Comparison of ENCODE assay signal across 8 mouse cellular contexts in the genomic region with DNA sequence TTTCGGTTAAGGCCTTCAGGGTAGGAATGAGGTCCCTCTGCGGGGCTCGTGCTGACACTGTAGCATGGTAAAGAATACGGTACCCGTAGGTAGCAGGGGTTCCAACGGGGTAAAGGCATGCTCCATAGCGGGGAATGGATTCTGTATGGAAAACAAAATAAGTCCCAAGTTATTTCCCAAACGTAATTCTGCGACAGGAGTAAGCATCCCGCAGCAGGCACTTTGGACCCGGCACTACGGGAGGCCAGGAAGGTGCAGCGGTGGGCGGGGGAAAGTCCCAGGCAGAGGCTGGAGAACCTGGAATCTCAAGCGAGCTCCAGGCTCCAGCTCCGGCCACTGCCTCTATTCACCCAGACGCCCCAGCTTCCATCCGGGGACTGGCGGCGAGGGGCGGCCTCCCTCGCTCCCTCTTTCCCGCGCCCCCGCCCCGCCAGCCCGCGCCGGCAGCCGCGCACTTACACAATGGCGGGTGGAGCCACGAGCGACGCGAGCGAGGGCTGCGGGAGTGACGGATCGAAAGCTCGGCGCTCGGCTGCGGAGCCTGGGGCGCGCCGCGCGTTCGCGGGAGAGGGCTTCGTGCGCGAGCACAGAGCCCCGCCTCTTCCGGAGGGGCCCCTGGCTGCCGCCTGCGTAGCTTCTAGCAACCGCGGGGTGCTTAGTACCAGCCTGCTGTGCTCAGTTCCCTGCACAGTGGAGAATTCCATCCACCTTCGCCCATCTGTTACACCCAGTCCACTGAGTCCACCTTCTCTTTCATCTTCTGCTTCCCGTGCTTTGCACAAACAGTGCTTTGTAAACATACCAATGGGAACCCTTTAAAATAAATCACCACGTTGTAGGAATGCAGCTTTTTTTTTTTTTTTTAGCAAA. TPM values are rescaled to one million over a fixed set of nuclear protein-coding genes. Genes with fewer than 3 reads are reported as not detected.
A peak's percentile ranks its signal among the peaks of the same experiment; 100 is the strongest.
DNase-seq lines count a peak whose midpoint lies in the region; ATAC-seq and TF ChIP-seq lines count a peak whose summit lies in the region.

A gene (minus strand): TSS at position 602 of the 870 bp plus-strand sequence.

- no peaks in the 10 kb centered on the region for H3K9me3 ChIP-seq in forebrain, embryonic 10.5 days
- H3K9me3 ChIP-seq in heart, embryonic 15.5 days (replicated peaks), result no peaks in the 10 kb centered on the region
- no peaks in the 10 kb centered on the region for H3K9me3 ChIP-seq in liver, embryonic 14.5 days (ENCODE audit: control insufficient read depth, low read length)
- no peaks in the 10 kb centered on the region for H3K9me3 ChIP-seq in neural tube, embryonic 11.5 days (ENCODE audit: control insufficient read depth, low read length)
- H3K9me3 ChIP-seq in stomach, postnatal 0 days (ENCODE audit: control insufficient read depth, low read length), result no peaks in the 10 kb centered on the region

- no peaks in the 10 kb centered on the region for H3K27me3 ChIP-seq in forebrain, embryonic 10.5 days (ENCODE audit: poor library complexity, severe bottlenecking)
- no peaks in the 10 kb centered on the region for H3K27me3 ChIP-seq in heart, embryonic 15.5 days
- H3K27me3 ChIP-seq in liver, embryonic 14.5 days (ENCODE audit: control insufficient read depth, insufficient read depth, low read length), result no peaks in the 10 kb centered on the region
- no peaks in the 10 kb centered on the region for H3K27me3 ChIP-seq in neural tube, embryonic 11.5 days (ENCODE audit: control insufficient read depth, insufficient read depth, low read length)
- H3K27me3 ChIP-seq in stomach, postnatal 0 days (ENCODE audit: control insufficient read depth, insufficient read depth, low read length), result no peaks in the 10 kb centered on the region

- WGBS in forebrain, embryonic 10.5 days, result under 1% methylated on average over 55 of the region's 63 CpGs
- WGBS in heart, embryonic 15.5 days, result under 1% methylated on average over 63 of the region's 63 CpGs
- under 1% methylated on average over 62 of the region's 63 CpGs for WGBS in liver, embryonic 14.5 days (ENCODE audit: insufficient replicate concordance)
- WGBS in neural tube, embryonic 11.5 days, result under 1% methylated on average over 62 of the region's 63 CpGs
- under 1% methylated on average over 40 of the region's 63 CpGs for WGBS in stomach, postnatal 0 days

- TF ChIP-seq EP300 in liver, embryonic 14.5 days (IDR thresholded peaks at IDR 0.05; ENCODE audit: low read depth), result no peak
- TF ChIP-seq EP300 in stomach, postnatal 0 days (optimal IDR thresholded peaks at IDR 0.05), result no peak

- peak; percentile 48 for TF ChIP-seq CTCF in liver, embryonic 14.5 days (IDR thresholded peaks at IDR 0.05; ENCODE audit: low read depth)
- TF ChIP-seq CTCF in stomach, postnatal 0 days (IDR thresholded peaks at IDR 0.05; ENCODE audit: low read depth), result peak; percentile 50

- peak within 1 kb of the TSS; percentile 59 for H3K4me2 ChIP-seq in heart, embryonic 15.5 days
- peak within 1 kb of the TSS; percentile 84 for H3K4me2 ChIP-seq in liver, embryonic 14.5 days (ENCODE audit: low read depth)
- peak within 1 kb of the TSS; percentile 52 for H3K4me2 ChIP-seq in neural tube, embryonic 11.5 days (ENCODE audit: low read depth)
- peak within 1 kb of the TSS; percentile 68 for H3K4me2 ChIP-seq in stomach, postnatal 0 days (replicated peaks; ENCODE audit: low read depth)

- H3K27ac ChIP-seq in forebrain, embryonic 10.5 days, result peak within 1 kb of the TSS; percentile 94
- H3K27ac ChIP-seq in heart, embryonic 15.5 days, result peak within 1 kb of the TSS; percentile 91
- H3K27ac ChIP-seq in liver, embryonic 14.5 days, result peak within 1 kb of the TSS; percentile 67
- peak within 1 kb of the TSS; percentile 83 for H3K27ac ChIP-seq in neural tube, embryonic 11.5 days (ENCODE audit: low read depth, low read length)
- peak within 1 kb of the TSS; percentile 97 for H3K27ac ChIP-seq in stomach, postnatal 0 days (replicated peaks)

- H3K4me1 ChIP-seq in forebrain, embryonic 10.5 days, result peaks cover 16% of the 10 kb centered on the region; the same call in 1 of the 2 replicates
- H3K4me1 ChIP-seq in heart, embryonic 15.5 days (replicated peaks), result no peaks in the 10 kb centered on the region
- peaks cover 15 to 28% of the 10 kb centered on the region in 2 experiments for H3K4me1 ChIP-seq in liver, embryonic 14.5 days (replicated peaks; ENCODE audit: control insufficient read depth in 2 of 2, insufficient read depth in 2 of 2, low read length in 1 of 2)
- H3K4me1 ChIP-seq in neural tube, embryonic 11.5 days (ENCODE audit: control insufficient read depth, insufficient read depth, low read length), result no peaks in the 10 kb centered on the region
- no peaks in the 10 kb centered on the region for H3K4me1 ChIP-seq in stomach, postnatal 0 days (replicated peaks; ENCODE audit: control insufficient read depth, insufficient read depth)

- peak; percentile 96 for ATAC-seq in heart, embryonic 15.5 days (replicated peaks; ENCODE audit: insufficient number of reproducible peaks, insufficient read depth, low FRiP score, low read depth)
- ATAC-seq in liver, embryonic 14.5 days (ENCODE audit: insufficient read depth), result peak; percentile 95
- peak; percentile 98 for ATAC-seq in neural tube, embryonic 11.5 days (ENCODE audit: insufficient read depth, low FRiP score, low TSS enrichment)
- ATAC-seq in stomach, postnatal 0 days (ENCODE audit: low FRiP score, low TSS enrichment), result peak; percentile 98

- H3K9ac ChIP-seq in heart, embryonic 15.5 days, result peak within 1 kb of the TSS; percentile 59
- peak within 1 kb of the TSS; percentile 77 for H3K9ac ChIP-seq in liver, embryonic 14.5 days (replicated peaks)
- H3K9ac ChIP-seq in neural tube, embryonic 11.5 days (ENCODE audit: low read length), result peak within 1 kb of the TSS; percentile 81
- H3K9ac ChIP-seq in stomach, postnatal 0 days (ENCODE audit: low read length), result peak within 1 kb of the TSS; percentile 81

- DNase-seq in CD8-positive naive resting alpha-beta T cell, adult 2 months (ENCODE audit: low read depth in 2 of 2, low spot score in 2 of 2), result peak; percentile 80 to 88
- DNase-seq in c-Kit-positive CD71-negative TER-119-negative erythroid progenitor cells, embryonic 14.5 days (ENCODE audit: low read depth), result peak; percentile 83
- DNase-seq in forebrain, embryonic 10.5 days (ENCODE audit: extremely low spot score, low spot score), result peak; percentile 90
- peak; percentile 92 to 97 for DNase-seq in kidney, postnatal 25 days
- peak; percentile 77 to 83 (median 82) for DNase-seq in liver, embryonic 14.5 days (ENCODE audit: low read depth in 3 of 3, low spot score in 3 of 3)
- peak; percentile 98 for DNase-seq in neural tube, embryonic 11.5 days (ENCODE audit: low spot score)
- peak; percentile 97 for DNase-seq in stomach, postnatal 0 days (ENCODE audit: low spot score)

- peak within 1 kb of the TSS; percentile 65 for H3K4me3 ChIP-seq in forebrain, embryonic 10.5 days
- H3K4me3 ChIP-seq in heart, embryonic 15.5 days, result peak within 1 kb of the TSS; percentile 63
- peak within 1 kb of the TSS; percentile 84 to 89 for H3K4me3 ChIP-seq in liver, embryonic 14.5 days (ENCODE audit: insufficient read depth in 1 of 2, low read depth in 2 of 2, low read length in 2 of 2)
- peak within 1 kb of the TSS; percentile 49 for H3K4me3 ChIP-seq in neural tube, embryonic 11.5 days (ENCODE audit: low read depth, low read length)
- peak within 1 kb of the TSS; percentile 67 for H3K4me3 ChIP-seq in stomach, postnatal 0 days (ENCODE audit: low read depth, low read length)

- H3K36me3 ChIP-seq in forebrain, embryonic 10.5 days (replicated peaks), result no peaks in the 10 kb centered on the region
- H3K36me3 ChIP-seq in heart, embryonic 15.5 days, result no peaks in the 10 kb centered on the region
- H3K36me3 ChIP-seq in liver, embryonic 14.5 days (replicated peaks; ENCODE audit: control insufficient read depth, insufficient read depth, low read depth), result no peaks in the 10 kb centered on the region
- H3K36me3 ChIP-seq in neural tube, embryonic 11.5 days (ENCODE audit: control insufficient read depth, insufficient read depth, low read length), result no peaks in the 10 kb centered on the region
- no peaks in the 10 kb centered on the region for H3K36me3 ChIP-seq in stomach, postnatal 0 days (ENCODE audit: control insufficient read depth, insufficient read depth, low read length)

RNA-seq across cellular contexts. Expression of the gene that starts here (rescaled TPM):
- 4.4 and 4.8 TPM in 2 replicates for polyA plus RNA-seq in forebrain, embryonic 10.5 days (2016; fragmentation: Nextera tagmentation; extraction: Ambion mirVana)
- polyA plus RNA-seq in heart, embryonic 15.5 days (2015; fragmentation: Nextera tagmentation; extraction: Ambion mirVana), result 6.6 and 7.3 TPM in 2 replicates
- polyA plus RNA-seq in liver, embryonic 14.5 days (2012; rRNA removed), result 2.7 and 3.9 TPM in 2 replicates
- 5.8 and 7.8 TPM in 2 replicates for polyA plus RNA-seq in liver, embryonic 14.5 days (2014; fragmentation: Nextera tagmentation; extraction: Ambion mirVana)
- 5.3 and 7.9 TPM in 2 replicates for polyA plus RNA-seq in neural tube, embryonic 11.5 days (2014; fragmentation: Nextera tagmentation; extraction: Ambion mirVana)
- 21.4 and 21.5 TPM in 2 replicates for polyA plus RNA-seq in stomach, postnatal 0 days (2015; fragmentation: Nextera tagmentation; extraction: Ambion mirVana)

Comparison
In these comparisons a context has a peak if more than half of its experiments do, and no peak if none do; other contexts are left out.
1. Peak in every context shown above with its lines: DNase-seq, ATAC-seq, H3K4me3 ChIP-seq and H3K27ac ChIP-seq.